Mouse (Mus musculus) midbrain, embryonic 16.5 days (tissue): ENCODE results near the gene Tmem186. TPM values are rescaled to one million over a fixed set of nuclear protein-coding genes. Genes with fewer than 3 reads are reported as not detected.
A peak's percentile ranks its signal among the peaks of the same experiment; 100 is the strongest.

Experiments used
- ATAC-seq: fragments of 200-750 bp; cut with Nextera tagmentation; 2 replicates; pipeline ENCODE4 v1.8.0; 2017; ENCODE audit warnings: moderate TSS enrichment
- H3K27ac ChIP-seq: fragments of 300-500 bp; sonication (generic); 2 replicates; pipeline ENCODE4 v1.5.1; 2014; ENCODE audit warnings: mild to moderate bottlenecking, low read length, mixed read lengths
- H3K27me3 ChIP-seq: fragments of 300-500 bp; sonication (generic); 2 replicates; pipeline ENCODE4 v1.6.1; 2014; ENCODE audit warnings: low read depth, low read length, mixed read lengths; ENCODE audit not compliant: control insufficient read depth, insufficient read depth
- H3K36me3 ChIP-seq: fragments of 300-500 bp; sonication (generic); 2 replicates; pipeline ENCODE4 v1.6.1; 2014; ENCODE audit warnings: mild to moderate bottlenecking, low read length, moderate library complexity, mixed read lengths; ENCODE audit not compliant: control insufficient read depth, insufficient read depth
- H3K4me1 ChIP-seq: fragments of 300-500 bp; sonication (generic); 2 replicates; pipeline ENCODE4 v1.6.1; 2014; ENCODE audit warnings: mild to moderate bottlenecking, low read length, mixed read lengths; ENCODE audit not compliant: control insufficient read depth, insufficient read depth
- H3K4me2 ChIP-seq: fragments of 300-500 bp; sonication (generic); 2 replicates; pipeline ENCODE4 v1.6.1; 2014; ENCODE audit warnings: mild to moderate bottlenecking, low read length, mixed read lengths
- H3K4me3 ChIP-seq: fragments of 300-500 bp; sonication (generic); 2 replicates; pipeline ENCODE4 v1.5.1; 2014; ENCODE audit warnings: low read depth, mild to moderate bottlenecking, low read length, moderate library complexity, mixed read lengths
- H3K9ac ChIP-seq: fragments of 300-500 bp; sonication (generic); 2 replicates; pipeline ENCODE4 v1.6.1; 2014; ENCODE audit warnings: low read depth, low read length, mixed read lengths
- H3K9me3 ChIP-seq: fragments of 300-500 bp; sonication (generic); replicated peaks from 2 replicates; pipeline ENCODE4 v1.6.1; 2014; ENCODE audit warnings: mild to moderate bottlenecking, low read length, mixed read lengths; ENCODE audit not compliant: control insufficient read depth, poor library complexity, severe bottlenecking
- WGBS: fragments of 180-500 bp; shearing (Covaris S2); extraction: QIAGEN DNeasy Blood & Tissue Kit; methylation state at CpG from one replicate; pipeline ENCODE4 v1.1.7; 2014; 5-methylcytosine and 5-hydroxymethylcytosine counted together
- polyA plus RNA-seq: library from polyadenylated mRNA; unstranded; fragments of >200 nt; fragmentation: Nextera tagmentation; extraction: Ambion mirVana; gene quantifications from 2 replicates; pipeline ENCODE4 v1.2.1, GENCODE M21; 2015

The Tmem186 gene
- polyA plus RNA-seq, 1 experiment from 2014 or later = 23.3 TPM

- no peak overlapping the region for H3K27ac ChIP-seq
- H3K9ac ChIP-seq = no peak overlapping the region
- H3K27me3 ChIP-seq = no peaks in the 10 kb centered on the region
- H3K4me2 ChIP-seq = no peak overlapping the region
- ATAC-seq = no peak
- H3K9me3 ChIP-seq = no peaks in the 10 kb centered on the region
- H3K4me1 ChIP-seq = peaks cover 3% of the 10 kb centered on the region; the same call in 1 of the 2 replicates
- no peak overlapping the region for H3K4me3 ChIP-seq
- WGBS = 56% methylated on average over 4 of the region's 4 CpGs
- H3K36me3 ChIP-seq = no peaks in the 10 kb centered on the region
These were observed 39.3 kb upstream of the Tmem186 start for GRCm38 (mm10) chr16:8676800-8677199.

GRCm38 (mm10) chr16:8676228-8676627 lies 38.7 kb upstream of the Tmem186 start:
- Histone ChIP-seq H3K9ac (no peak overlapping the region), H3K36me3 (no peaks in the 10 kb centered on the region), H3K27ac (no peak overlapping the region), H3K27me3 (no peaks in the 10 kb centered on the region), H3K9me3 (no peaks in the 10 kb centered on the region), H3K4me1 (peaks cover 3% of the 10 kb centered on the region; the same call in 1 of the 2 replicates), H3K4me2 (no peak overlapping the region), H3K4me3 (no peak overlapping the region)
- WGBS = 85% methylated on average over 2 of the region's 2 CpGs
- no peak for ATAC-seq

- H3K27ac ChIP-seq = no peak overlapping the region
- no peak overlapping the region for H3K4me3 ChIP-seq
- H3K4me2 ChIP-seq = no peak overlapping the region
- H3K36me3 ChIP-seq = no peaks in the 10 kb centered on the region
- H3K9me3 ChIP-seq = no peaks in the 10 kb centered on the region
- 88% methylated on average over 8 of the region's 8 CpGs for WGBS
- no peak overlapping the region for H3K9ac ChIP-seq
- peaks cover 5% of the 10 kb centered on the region for H3K4me1 ChIP-seq
- ATAC-seq = no peak
- H3K27me3 ChIP-seq = no peaks in the 10 kb centered on the region
These were observed 38.0 kb upstream of the Tmem186 start for GRCm38 (mm10) chr16:8675559-8675958.

GRCm38 (mm10) chr16:8674165-8674564 lies 36.7 kb upstream of the Tmem186 start:
- H3K9me3 ChIP-seq = no peaks in the 10 kb centered on the region
- 2% methylated on average over 8 of the region's 8 CpGs for WGBS

GRCm38 (mm10) chr16:8673343-8673742 lies 35.8 kb upstream of the Tmem186 start:
- ATAC-seq = no peak
- Histone ChIP-seq H3K9me3 (no peaks in the 10 kb centered on the region), H3K4me1 (peaks cover 27% of the 10 kb centered on the region), H3K27me3 (no peaks in the 10 kb centered on the region), H3K9ac (no peak overlapping the region), H3K4me2 (no peak overlapping the region), H3K27ac (no peak overlapping the region), H3K4me3 (no peak overlapping the region), H3K36me3 (no peaks in the 10 kb centered on the region)
- WGBS = 72% methylated on average over 6 of the region's 6 CpGs

More at GRCm38 (mm10) chr16:8674165-8674564, 36.7 kb upstream of the Tmem186 start:
- Histone ChIP-seq H3K27ac (no peak overlapping the region), H3K4me1 (peaks cover 19% of the 10 kb centered on the region), H3K4me2 (no peak overlapping the region), H3K36me3 (no peaks in the 10 kb centered on the region), H3K4me3 (no peak overlapping the region), H3K9ac (no peak overlapping the region), H3K27me3 (no peaks in the 10 kb centered on the region)
- ATAC-seq = no peak

GRCm38 (mm10) chr16:8672811-8673210 lies 35.3 kb upstream of the Tmem186 start:
- Histone ChIP-seq H3K4me1 (peaks cover 31% of the 10 kb centered on the region), H3K4me2 (peak overlapping the region; percentile 84), H3K4me3 (peak overlapping the region; percentile 83; the same call in 1 of the 2 replicates), H3K9ac (no peak overlapping the region), H3K27me3 (no peaks in the 10 kb centered on the region), H3K9me3 (no peaks in the 10 kb centered on the region), H3K27ac (no peak overlapping the region), H3K36me3 (no peaks in the 10 kb centered on the region)
- ATAC-seq = no peak

- H3K36me3 ChIP-seq = no peaks in the 10 kb centered on the region
- no peaks in the 10 kb centered on the region for H3K9me3 ChIP-seq
- no peak for ATAC-seq
- H3K27ac ChIP-seq = peak overlapping the region; percentile 74
- no peaks in the 10 kb centered on the region for H3K27me3 ChIP-seq
- peak overlapping the region; percentile 84 for H3K4me2 ChIP-seq
- WGBS = 0% methylated on average over 18 of the region's 18 CpGs
- H3K4me1 ChIP-seq = peaks cover 36% of the 10 kb centered on the region
- peak overlapping the region; percentile 80 for H3K9ac ChIP-seq
- peak overlapping the region; percentile 83 for H3K4me3 ChIP-seq
These were observed 34.8 kb upstream of the Tmem186 start for GRCm38 (mm10) chr16:8672350-8672687.

GRCm38 (mm10) chr16:8671551-8672349 lies 34.2 kb upstream of the Tmem186 start, which contains the start of gene Carhsp1:
Gene Carhsp1, minus strand, starts transcription at chr16:8672155.
- Histone ChIP-seq H3K4me2 (peak within 1 kb of the TSS; percentile 84), H3K9ac (peak within 1 kb of the TSS; percentile 80), H3K4me3 (peak within 1 kb of the TSS; percentile 83), H3K9me3 (no peaks in the 10 kb centered on the region), H3K27me3 (no peaks in the 10 kb centered on the region), H3K4me1 (peaks cover 38% of the 10 kb centered on the region), H3K27ac (peak within 1 kb of the TSS; percentile 74), H3K36me3 (no peaks in the 10 kb centered on the region)
- WGBS = 0% methylated on average over 67 of the region's 67 CpGs
- ATAC-seq = peak; percentile 90
